Mouse (Mus musculus) WW6 (cell line): ENCODE measurements at regions not wholly inside any gene's neighbourhood (a gene's known extent, or its start where the extent isn't known, plus 50 kb on each side); places are given as distances from the start of the nearest gene placed in this dataset.

Experiments used
- DNase-seq: peaks from one replicate; pipeline ENCODE4 v3.0.0-alpha.2; 2013; ENCODE audit warnings: low read depth, low spot score

- no peak for DNase-seq
These were observed 240.9 kb downstream of the Ttll7 start for GRCm38 (mm10) chr3:147093076-147093380.

GRCm38 (mm10) chr3:147096179-147096578 lies 244.0 kb downstream of the Ttll7 start:
- DNase-seq = no peak

GRCm38 (mm10) chr3:147098065-147098580 lies 246.0 kb downstream of the Ttll7 start:
- DNase-seq = no peak

- DNase-seq = no peak
These were observed 246.4 kb downstream of the Ttll7 start for GRCm38 (mm10) chr3:147098611-147099010.

GRCm38 (mm10) chr3:147099143-147099713 lies 247.1 kb downstream of the Ttll7 start:
- DNase-seq = no peak

GRCm38 (mm10) chr3:147101053-147101764 lies 249.0 kb downstream of the Ttll7 start:
- no peak for DNase-seq

GRCm38 (mm10) chr3:147101765-147102113 lies 249.6 kb downstream of the Ttll7 start:
- no peak for DNase-seq

GRCm38 (mm10) chr3:147103428-147103827 lies 251.3 kb downstream of the Ttll7 start:
- DNase-seq = no peak

GRCm38 (mm10) chr3:147117609-147118008 lies 265.4 kb downstream of the Ttll7 start:
- DNase-seq = no peak

GRCm38 (mm10) chr3:147118092-147118491 lies 265.9 kb downstream of the Ttll7 start:
- DNase-seq = no peak

- DNase-seq = no peak
These were observed 266.5 kb downstream of the Ttll7 start for GRCm38 (mm10) chr3:147118622-147119021.

- DNase-seq = no peak
These were observed 269.7 kb downstream of the Ttll7 start for GRCm38 (mm10) chr3:147121826-147122225.

GRCm38 (mm10) chr3:147127740-147128139 lies 275.6 kb downstream of the Ttll7 start:
- no peak for DNase-seq

- no peak for DNase-seq
These were observed 280.7 kb downstream of the Ttll7 start for GRCm38 (mm10) chr3:147132830-147133229.

- no peak for DNase-seq
These were observed 281.2 kb downstream of the Ttll7 start for GRCm38 (mm10) chr3:147133408-147133807.

GRCm38 (mm10) chr3:147140414-147140813 lies 288.2 kb downstream of the Ttll7 start:
- no peak for DNase-seq

GRCm38 (mm10) chr3:147153456-147153855 lies 301.3 kb downstream of the Ttll7 start:
- DNase-seq = no peak

- DNase-seq = no peak
These were observed 301.8 kb downstream of the Ttll7 start for GRCm38 (mm10) chr3:147153998-147154397.

GRCm38 (mm10) chr3:147163126-147163525 lies 311.0 kb downstream of the Ttll7 start:
- DNase-seq = no peak

GRCm38 (mm10) chr3:147163540-147163939 lies 311.4 kb downstream of the Ttll7 start:
- DNase-seq = no peak

GRCm38 (mm10) chr3:147164931-147165330 lies 312.8 kb downstream of the Ttll7 start:
- no peak for DNase-seq

- DNase-seq = no peak
These were observed 314.4 kb downstream of the Ttll7 start for GRCm38 (mm10) chr3:147166555-147166954.

- DNase-seq = no peak
These were observed 317.0 kb downstream of the Ttll7 start for GRCm38 (mm10) chr3:147169215-147169614.
